Mouse (Mus musculus): ENCODE measurements around the gene Bcl7c. TPM values are rescaled to one million over a fixed set of nuclear protein-coding genes. Genes with fewer than 3 reads are reported as not detected.

The Bcl7c gene
- polyA plus RNA-seq (2014; fragmentation: Illumina TruSeq; extraction: RNeasy Lipid Tissue Mini Kit (QIAGEN cat#74804)) = 6.5 TPM

DNA sequence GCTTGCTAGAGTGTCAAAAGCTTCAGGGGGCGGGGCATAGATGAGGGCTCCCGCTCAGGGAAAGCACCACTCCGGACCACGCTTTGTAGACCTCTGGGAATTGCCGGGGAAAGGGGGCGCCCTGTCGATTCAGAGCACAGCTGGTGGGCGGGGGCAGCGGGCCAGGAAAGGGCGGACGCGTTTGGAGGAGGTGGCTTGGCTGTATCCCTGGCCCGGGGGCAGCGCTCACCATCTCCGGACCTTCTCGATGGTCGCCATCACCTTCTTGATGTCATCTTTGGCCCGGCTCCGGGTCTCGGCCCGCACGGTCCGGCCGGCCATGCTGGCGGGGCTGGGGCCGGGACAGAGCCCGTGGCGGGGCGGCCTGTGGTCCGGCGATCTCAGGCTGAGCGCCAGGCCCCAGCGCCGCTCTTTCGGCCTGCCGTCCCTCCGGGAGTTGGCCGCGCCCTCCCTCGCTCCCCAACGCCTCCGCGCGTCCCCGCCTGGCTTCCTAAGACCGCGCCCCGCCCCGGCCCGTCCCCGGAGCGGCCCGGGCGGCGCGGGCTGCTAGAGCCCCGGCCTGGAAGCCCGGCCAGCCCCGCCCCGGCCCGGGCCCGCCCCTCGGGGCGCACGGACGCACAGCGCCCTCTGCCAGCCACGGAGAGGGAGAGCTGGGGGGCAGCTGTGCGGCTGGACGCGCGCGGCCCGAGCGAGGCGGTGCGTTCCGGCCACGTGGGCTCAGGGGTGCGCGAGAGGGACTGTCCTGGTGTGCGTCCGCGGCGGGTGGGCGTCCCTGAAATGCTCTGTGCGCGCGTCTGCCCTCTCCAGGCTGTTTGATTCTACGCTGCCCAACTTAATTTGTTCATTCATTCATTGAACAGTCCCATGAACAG is at the start of gene Bcl7c:
TSS of gene Bcl7c (minus strand) at position 727 of the 872 bp plus-strand sequence.

DNA sequence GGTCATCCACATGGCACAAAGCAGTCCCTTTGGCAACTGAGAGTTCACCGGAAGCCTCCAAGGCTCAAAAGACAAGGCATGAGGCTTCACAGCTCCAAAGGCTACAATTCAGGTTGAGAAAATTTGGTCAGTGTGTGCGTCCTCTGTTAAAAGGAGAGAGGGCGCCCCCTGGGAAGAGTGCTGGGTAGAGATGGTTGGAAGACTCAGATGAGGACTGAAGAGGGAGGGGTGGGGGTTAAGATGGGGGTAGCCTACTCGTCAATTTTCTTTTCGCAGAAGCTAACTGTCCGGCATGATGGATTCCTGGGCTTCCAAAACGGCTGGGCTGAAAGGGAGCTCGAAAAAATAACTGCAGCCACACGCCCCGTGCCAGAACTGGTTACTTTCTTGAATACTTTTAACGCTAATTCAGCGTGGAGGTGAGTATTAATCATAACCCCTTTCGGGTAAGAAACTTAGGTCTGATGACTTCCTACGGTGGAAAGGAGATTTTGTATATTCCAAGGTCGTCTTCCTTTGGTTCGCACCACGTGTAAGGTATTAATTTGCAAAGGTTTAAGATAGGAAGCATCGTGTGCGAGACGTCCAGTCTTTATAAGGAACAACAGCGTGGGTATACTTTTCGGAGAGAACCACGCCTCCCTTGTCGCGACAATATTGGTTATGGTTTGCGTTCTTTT is 35.8 kb upstream of the Bcl7c start, which contains the start of gene Fbxl19:
TSS of gene Fbxl19 (plus strand) at position 178 of the 680 bp plus-strand sequence.

DNA sequence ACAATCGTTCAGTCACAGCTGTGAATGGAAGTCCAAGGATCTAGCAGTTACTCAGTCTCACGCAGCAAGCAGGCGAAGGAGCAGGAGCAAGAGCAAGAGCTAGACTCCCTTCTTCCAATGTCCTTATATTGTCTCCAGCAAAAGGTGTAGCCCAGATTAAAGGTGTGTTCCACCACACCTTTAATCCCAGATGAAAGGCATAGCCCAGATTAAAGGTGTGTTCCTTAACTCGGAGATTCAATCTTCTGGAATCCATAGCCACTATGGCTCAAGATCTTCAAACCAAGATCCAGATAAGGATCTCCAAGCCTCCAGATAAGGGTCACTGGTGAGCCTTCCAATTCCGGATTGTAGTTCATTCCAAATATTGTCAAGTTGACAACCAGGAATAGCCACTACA is 23.3 kb upstream of the Bcl7c start, which contains the start of gene Ctf2:
TSS of gene Ctf2 (minus strand) at position 101 of the 400 bp plus-strand sequence.

GRCm38 (mm10) chr7:127712461-127713385 is 4.0 kb upstream of the Bcl7c start, which contains the start of gene Ctf1:
Gene Ctf1 (plus strand): TSS chr7:127712736.

GRCm38 (mm10) chr7:127614891-127615843 is 93.6 kb downstream of the Bcl7c start, which contains the start of gene Zfp629:
Gene Zfp629 (minus strand): TSS chr7:127615797.

Other genes starting within 250 kb of the Bcl7c start
- gene Prr14, start 249.3 kb downstream of the Bcl7c start, polyA plus RNA-seq (2014; fragmentation: Illumina TruSeq; extraction: RNeasy Lipid Tissue Mini Kit (QIAGEN cat#74804)) = 18.0 TPM
- 7.7 TPM for gene Fbrs, start 229.7 kb downstream of the Bcl7c start, polyA plus RNA-seq (2014; fragmentation: Illumina TruSeq; extraction: RNeasy Lipid Tissue Mini Kit (QIAGEN cat#74804))
- gene Srcap, start 196.9 kb downstream of the Bcl7c start, polyA plus RNA-seq (2014; fragmentation: Illumina TruSeq; extraction: RNeasy Lipid Tissue Mini Kit (QIAGEN cat#74804)) = 11.4 TPM
- gene Gm42715, start 189.3 kb downstream of the Bcl7c start, polyA plus RNA-seq (2014; fragmentation: Illumina TruSeq; extraction: RNeasy Lipid Tissue Mini Kit (QIAGEN cat#74804)) = 6.7 TPM
- gene Tmem265, start 147.5 kb downstream of the Bcl7c start, polyA plus RNA-seq (2014; fragmentation: Illumina TruSeq; extraction: RNeasy Lipid Tissue Mini Kit (QIAGEN cat#74804)) = not detected
- 7.7 TPM for gene Phkg2, start 135.6 kb downstream of the Bcl7c start, polyA plus RNA-seq (2014; fragmentation: Illumina TruSeq; extraction: RNeasy Lipid Tissue Mini Kit (QIAGEN cat#74804))
- gene Ccdc189, start 120.3 kb downstream of the Bcl7c start, polyA plus RNA-seq (2014; fragmentation: Illumina TruSeq; extraction: RNeasy Lipid Tissue Mini Kit (QIAGEN cat#74804)) = not detected
- 2.9 TPM for gene Rnf40, start 120.2 kb downstream of the Bcl7c start, polyA plus RNA-seq (2014; fragmentation: Illumina TruSeq; extraction: RNeasy Lipid Tissue Mini Kit (QIAGEN cat#74804))
- 11.5 TPM for gene Zfp629, start 93.1 kb downstream of the Bcl7c start, polyA plus RNA-seq (2014; fragmentation: Illumina TruSeq; extraction: RNeasy Lipid Tissue Mini Kit (QIAGEN cat#74804))
- gene Ctf1, start 3.8 kb upstream of the Bcl7c start, polyA plus RNA-seq (2014; fragmentation: Illumina TruSeq; extraction: RNeasy Lipid Tissue Mini Kit (QIAGEN cat#74804)) = 2.4 TPM
- not detected for gene Ctf2, start 23.2 kb upstream of the Bcl7c start, polyA plus RNA-seq (2014; fragmentation: Illumina TruSeq; extraction: RNeasy Lipid Tissue Mini Kit (QIAGEN cat#74804))
- gene Fbxl19, start 35.6 kb upstream of the Bcl7c start, polyA plus RNA-seq (2014; fragmentation: Illumina TruSeq; extraction: RNeasy Lipid Tissue Mini Kit (QIAGEN cat#74804)) = 0.66 TPM
- 2.7 TPM for gene Orai3, start 60.9 kb upstream of the Bcl7c start, polyA plus RNA-seq (2014; fragmentation: Illumina TruSeq; extraction: RNeasy Lipid Tissue Mini Kit (QIAGEN cat#74804))
- 6.6 TPM for gene Setd1a, start 67.7 kb upstream of the Bcl7c start, polyA plus RNA-seq (2014; fragmentation: Illumina TruSeq; extraction: RNeasy Lipid Tissue Mini Kit (QIAGEN cat#74804))
- gene Gm49388, start 76.7 kb upstream of the Bcl7c start, polyA plus RNA-seq (2014; fragmentation: Illumina TruSeq; extraction: RNeasy Lipid Tissue Mini Kit (QIAGEN cat#74804)) = not detected
- gene Hsd3b7, start 91.7 kb upstream of the Bcl7c start, polyA plus RNA-seq (2014; fragmentation: Illumina TruSeq; extraction: RNeasy Lipid Tissue Mini Kit (QIAGEN cat#74804)) = 8.1 TPM
- 12.8 TPM for gene Stx4a, start 115.4 kb upstream of the Bcl7c start, polyA plus RNA-seq (2014; fragmentation: Illumina TruSeq; extraction: RNeasy Lipid Tissue Mini Kit (QIAGEN cat#74804))
- 1.1 TPM for gene Stx1b, start 115.6 kb upstream of the Bcl7c start, polyA plus RNA-seq (2014; fragmentation: Illumina TruSeq; extraction: RNeasy Lipid Tissue Mini Kit (QIAGEN cat#74804))
- gene Zfp646, start 167.3 kb upstream of the Bcl7c start, polyA plus RNA-seq (2014; fragmentation: Illumina TruSeq; extraction: RNeasy Lipid Tissue Mini Kit (QIAGEN cat#74804)) = 9.1 TPM
- 4.3 TPM for gene Zfp668, start 167.9 kb upstream of the Bcl7c start, polyA plus RNA-seq (2014; fragmentation: Illumina TruSeq; extraction: RNeasy Lipid Tissue Mini Kit (QIAGEN cat#74804))
- not detected for gene Prss53, start 182.0 kb upstream of the Bcl7c start, polyA plus RNA-seq (2014; fragmentation: Illumina TruSeq; extraction: RNeasy Lipid Tissue Mini Kit (QIAGEN cat#74804))
- not detected for gene Gm21974, start 186.5 kb upstream of the Bcl7c start, polyA plus RNA-seq (2014; fragmentation: Illumina TruSeq; extraction: RNeasy Lipid Tissue Mini Kit (QIAGEN cat#74804))
- 68.1 TPM for gene Vkorc1, start 186.7 kb upstream of the Bcl7c start, polyA plus RNA-seq (2014; fragmentation: Illumina TruSeq; extraction: RNeasy Lipid Tissue Mini Kit (QIAGEN cat#74804))
- 3.2 TPM for gene Bckdk, start 195.1 kb upstream of the Bcl7c start, polyA plus RNA-seq (2014; fragmentation: Illumina TruSeq; extraction: RNeasy Lipid Tissue Mini Kit (QIAGEN cat#74804))
- 7.5 TPM for gene Kat8, start 203.6 kb upstream of the Bcl7c start, polyA plus RNA-seq (2014; fragmentation: Illumina TruSeq; extraction: RNeasy Lipid Tissue Mini Kit (QIAGEN cat#74804))
- gene Prss8, start 221.2 kb upstream of the Bcl7c start, polyA plus RNA-seq (2014; fragmentation: Illumina TruSeq; extraction: RNeasy Lipid Tissue Mini Kit (QIAGEN cat#74804)) = not detected
- not detected for gene Prss36, start 237.8 kb upstream of the Bcl7c start, polyA plus RNA-seq (2014; fragmentation: Illumina TruSeq; extraction: RNeasy Lipid Tissue Mini Kit (QIAGEN cat#74804))

Measured in ovary, adult 10 weeks (tissue).